Mouse (Mus musculus) hematopoietic stem cell, adult 5-6 weeks (primary cell): ENCODE measurements at regions not wholly inside any gene's neighbourhood (a gene's known extent, or its start where the extent isn't known, plus 50 kb on each side); places are given as distances from the start of the nearest gene placed in this dataset.

ENCODE experiments used
- ATAC-seq, 2 experiments: fragments of 125-278 bp in 1 of 2; replicated peaks in 1 of 2; 2 replicates each; pipeline ENCODE4 v1.8.0; 2016 to 2017; ENCODE audit warnings: inconsistent platforms in 2 of 2, mild to moderate bottlenecking in 2 of 2, moderate number of reproducible peaks in 2 of 2, low read depth in 1 of 2, moderate TSS enrichment in 1 of 2; ENCODE audit not compliant: low FRiP score in 2 of 2, poor library complexity in 2 of 2, severe bottlenecking in 2 of 2, insufficient read depth in 1 of 2, low TSS enrichment in 1 of 2

- no peak for ATAC-seq
These were observed 145.8 kb upstream of the Syt13 start for GRCm38 (mm10) chr2:92769061-92769460.

GRCm38 (mm10) chr2:92770098-92770497 is 144.8 kb upstream of the Syt13 start:
- ATAC-seq, result no peak

GRCm38 (mm10) chr2:92772623-92773022 is 142.3 kb upstream of the Syt13 start:
- no peak for ATAC-seq

GRCm38 (mm10) chr2:92776497-92776896 is 138.4 kb upstream of the Syt13 start:
- ATAC-seq, result no peak

GRCm38 (mm10) chr2:92779101-92779500 is 135.8 kb upstream of the Syt13 start:
- no peak for ATAC-seq

- ATAC-seq, result no peak
These were observed 134.9 kb upstream of the Syt13 start for GRCm38 (mm10) chr2:92780021-92780420.

GRCm38 (mm10) chr2:92781451-92781850 is 133.4 kb upstream of the Syt13 start:
- no peak for ATAC-seq

GRCm38 (mm10) chr2:92782621-92783020 is 132.3 kb upstream of the Syt13 start:
- ATAC-seq, result no peak

- ATAC-seq, result no peak
These were observed 130.0 kb upstream of the Syt13 start for GRCm38 (mm10) chr2:92784916-92785315.

GRCm38 (mm10) chr2:92787925-92788410 is 126.9 kb upstream of the Syt13 start:
- no peak for ATAC-seq

GRCm38 (mm10) chr2:92788875-92789274 is 126.0 kb upstream of the Syt13 start:
- ATAC-seq, result no peak

- ATAC-seq, result no peak
These were observed 124.5 kb upstream of the Syt13 start for GRCm38 (mm10) chr2:92790374-92790773.

- ATAC-seq, result no peak
These were observed 115.1 kb upstream of the Syt13 start for GRCm38 (mm10) chr2:92799770-92800169.

- ATAC-seq, result no peak
These were observed 114.2 kb upstream of the Syt13 start for GRCm38 (mm10) chr2:92800667-92801066.

- no peak for ATAC-seq
These were observed 110.0 kb upstream of the Syt13 start for GRCm38 (mm10) chr2:92804916-92805315.

GRCm38 (mm10) chr2:92805761-92806160 is 109.1 kb upstream of the Syt13 start:
- no peak for ATAC-seq

GRCm38 (mm10) chr2:92806481-92807195 is 108.3 kb upstream of the Syt13 start:
- ATAC-seq, result no peak

- ATAC-seq, result no peak
These were observed 107.5 kb upstream of the Syt13 start for GRCm38 (mm10) chr2:92807404-92807803.

GRCm38 (mm10) chr2:92808121-92808520 is 106.8 kb upstream of the Syt13 start:
- no peak for ATAC-seq
